Mouse (Mus musculus) frontal cortex, postnatal 36 days (tissue): ENCODE measurements around the gene Tmem41b.
"Not testable (repeated sequence)": the region's sequence is repeated elsewhere in the genome, so short reads cannot be mapped to it uniquely, and the experiment has no call there.

Experiments
- DNase-seq, 2 experiments: peaks; one replicate each; pipeline ENCODE4 v3.0.0; 2022; ENCODE audit warnings: low spot score in 2 of 2

The Tmem41b gene

DNA sequence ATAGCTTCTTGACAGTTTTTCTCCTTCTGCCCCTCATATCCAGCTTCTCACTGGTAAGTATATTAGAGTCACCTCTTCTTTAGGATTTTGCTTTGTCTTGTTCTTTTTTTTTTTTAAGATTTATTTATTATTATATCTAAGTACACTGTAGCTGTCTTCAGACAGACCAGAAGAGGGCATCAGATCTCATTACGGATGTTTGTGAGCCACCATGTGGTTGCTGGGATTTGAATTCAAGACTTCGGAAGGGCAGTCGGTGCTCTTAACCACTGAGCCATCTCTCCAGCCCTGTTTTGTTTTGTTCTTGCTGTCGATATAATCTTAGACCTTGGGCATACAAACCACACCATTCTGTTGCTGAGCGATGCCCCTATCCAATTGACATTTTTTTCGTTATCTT lies at the start of gene Tmem41b:
Tmem41b (minus strand) TSS at position 155 of the 400 bp plus-strand sequence.
- peak in 1 of 2 experiments; percentile 36 for DNase-seq

DNA sequence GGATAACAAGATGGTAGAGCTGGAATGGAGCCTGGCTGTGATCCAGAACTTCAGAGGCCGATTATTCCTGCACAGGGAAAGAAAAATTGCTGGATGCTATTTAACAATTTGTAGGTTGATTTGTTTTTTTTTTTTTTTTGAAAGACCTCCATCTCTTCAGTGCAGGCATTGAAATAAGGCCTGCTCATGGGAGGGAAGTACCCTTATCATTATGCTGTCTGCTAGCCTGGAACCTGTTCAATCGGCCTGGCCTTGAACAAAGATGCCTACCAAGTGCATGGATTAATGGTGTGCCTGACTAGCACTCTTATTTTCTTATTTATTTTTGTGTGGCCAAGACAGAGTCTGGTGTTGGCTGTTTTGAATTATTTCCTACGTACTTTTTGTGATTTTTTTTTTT lies 43.6 kb upstream of the Tmem41b start:
- no peak for DNase-seq

DNA sequence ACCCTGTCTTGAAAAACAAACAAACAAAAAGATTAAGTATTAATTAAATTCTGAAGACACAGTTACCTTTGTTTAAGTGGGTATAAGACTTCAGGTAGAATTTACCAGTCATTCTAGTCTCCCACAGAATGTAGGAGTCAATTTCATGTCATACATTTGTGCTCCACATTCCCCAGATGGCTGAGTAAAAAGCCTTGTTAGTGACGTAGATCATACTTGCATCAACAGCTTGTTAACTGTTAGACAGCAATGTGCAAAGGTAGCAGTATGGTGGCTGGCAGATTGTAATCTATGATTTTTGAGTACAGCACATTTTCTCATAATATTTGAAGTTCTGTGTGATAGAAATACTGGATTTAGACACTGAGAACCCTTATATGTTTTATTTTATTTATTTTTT lies 42.1 kb upstream of the Tmem41b start:
- DNase-seq = no peak

DNA sequence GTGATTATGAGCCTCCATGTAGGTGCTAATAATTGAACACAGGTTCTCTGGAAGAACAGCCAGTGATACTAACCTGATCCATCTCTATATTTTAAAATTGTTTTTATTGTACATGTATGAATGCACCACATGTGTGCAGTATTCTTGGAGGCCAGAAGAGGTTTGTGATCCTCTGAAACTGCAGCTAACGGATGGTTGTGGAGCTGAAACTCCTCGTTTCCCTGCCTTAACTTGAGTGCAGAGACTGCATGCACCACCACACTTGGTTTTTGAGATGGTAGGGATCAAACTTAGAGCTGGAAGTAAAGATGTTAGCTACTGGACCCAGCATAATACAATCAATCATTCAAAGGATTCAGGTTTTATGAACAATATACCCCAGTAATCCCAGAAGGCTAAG lies 39.9 kb upstream of the Tmem41b start:
- DNase-seq = no peak

DNA sequence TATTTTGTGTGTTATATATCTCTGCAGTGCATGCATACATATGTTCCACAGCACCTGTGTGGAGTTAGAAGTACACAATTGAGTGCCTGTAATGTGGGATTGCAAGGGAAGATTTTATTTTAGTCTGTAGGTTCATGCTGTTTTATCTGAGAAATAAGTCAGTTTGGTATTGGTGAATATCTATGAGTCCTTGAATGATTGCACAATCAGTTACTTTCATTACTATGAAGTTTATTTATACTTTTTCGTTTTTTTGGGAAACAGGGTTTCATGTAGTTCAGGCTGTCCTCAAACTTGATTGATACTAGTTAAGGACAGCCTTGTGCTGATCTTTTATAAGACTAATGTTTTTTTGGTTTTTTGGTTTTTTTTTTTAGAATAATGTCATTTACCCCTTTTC lies 36.8 kb upstream of the Tmem41b start:
- DNase-seq = no peak

DNA sequence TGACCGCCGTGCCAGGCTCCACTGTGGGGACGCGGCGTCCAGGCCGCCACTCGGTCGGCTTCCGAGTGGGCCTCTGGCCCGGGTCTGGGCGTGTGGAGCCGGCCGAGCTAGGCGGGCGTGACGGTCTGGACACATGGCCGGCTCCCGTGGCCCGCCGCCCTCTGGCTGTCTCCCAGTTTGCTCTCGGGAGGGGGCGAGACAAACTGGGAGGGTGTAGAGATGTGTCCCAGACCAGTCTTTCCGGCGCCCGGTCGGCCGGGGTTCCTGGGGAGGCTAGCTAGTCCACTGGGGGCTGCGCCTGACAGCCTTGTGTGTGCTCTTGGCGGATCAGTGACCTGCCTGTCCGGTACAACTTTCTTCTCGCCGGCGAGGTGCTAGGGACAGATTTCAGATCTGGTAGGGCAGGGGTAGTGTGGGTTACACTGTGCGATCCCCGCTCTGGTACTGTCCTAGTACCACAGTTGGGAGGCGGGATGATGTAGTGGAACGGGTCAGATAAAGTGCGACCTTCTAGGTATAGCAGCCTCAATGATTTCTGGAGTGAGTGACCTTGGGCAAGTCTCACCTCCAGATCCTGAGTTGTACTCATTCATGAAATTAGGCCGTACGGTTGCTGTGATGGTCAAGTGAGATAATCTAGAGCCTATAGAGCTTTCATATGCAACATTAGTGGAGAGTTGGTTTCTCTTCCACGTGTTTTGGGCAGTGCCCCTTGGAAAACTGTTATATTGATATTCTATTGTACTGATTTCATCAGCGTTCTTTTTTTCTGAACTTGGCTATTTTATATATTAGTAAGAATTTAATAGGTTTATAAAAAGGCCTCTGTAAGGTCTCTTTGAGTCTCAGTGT lies 32.1 kb upstream of the Tmem41b start:
- DNase-seq = peak; percentile 14 to 33

DNA sequence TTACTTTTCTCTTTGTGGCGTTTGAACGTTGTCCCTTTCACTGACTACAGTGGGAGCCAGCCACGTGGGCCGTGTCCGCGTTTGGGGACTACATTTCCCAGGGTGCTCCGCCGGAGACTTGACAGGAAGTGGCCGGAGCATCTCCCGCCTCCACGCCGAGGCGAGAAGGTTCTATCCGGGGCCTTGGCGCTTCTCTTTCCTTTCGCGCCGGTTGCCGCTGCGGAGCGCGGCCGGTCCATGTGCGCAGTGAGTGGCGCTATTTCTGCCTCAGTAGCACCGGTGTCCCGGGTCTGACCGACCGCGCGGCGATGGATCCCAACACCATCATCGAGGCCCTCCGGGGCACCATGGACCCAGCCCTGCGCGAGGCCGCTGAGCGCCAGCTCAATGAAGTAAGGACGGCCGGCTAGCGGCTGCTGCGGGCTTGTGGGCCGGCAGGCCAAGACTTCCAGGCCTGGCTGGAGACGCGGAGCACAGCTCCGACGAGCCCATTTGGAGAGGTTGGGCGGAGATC lies 31.4 kb upstream of the Tmem41b start, which contains the start of gene Ipo7:
Ipo7 (plus strand) TSS at position 158 of the 514 bp plus-strand sequence.
- peak; percentile 92 to 95 for DNase-seq

DNA sequence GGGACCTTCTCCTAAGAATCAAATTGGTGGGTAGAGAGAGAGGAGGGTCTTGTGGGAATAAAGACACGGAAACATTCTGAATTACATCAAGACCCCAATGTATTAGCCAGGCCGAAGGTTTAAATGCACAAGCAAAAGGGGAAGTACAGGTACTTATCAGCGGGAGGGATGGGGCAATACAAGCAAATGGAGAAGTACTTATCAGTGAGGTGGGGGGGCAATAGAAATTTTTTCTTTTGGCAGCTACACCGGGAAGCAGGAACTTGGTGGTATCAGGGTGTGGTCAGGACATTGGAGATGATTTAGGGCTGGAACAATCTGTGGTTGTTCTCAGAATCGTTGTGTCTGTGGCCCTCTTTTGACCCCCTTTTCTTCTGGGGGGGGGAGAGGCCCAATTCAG lies 27.5 kb upstream of the Tmem41b start:
- DNase-seq = no peak

DNA sequence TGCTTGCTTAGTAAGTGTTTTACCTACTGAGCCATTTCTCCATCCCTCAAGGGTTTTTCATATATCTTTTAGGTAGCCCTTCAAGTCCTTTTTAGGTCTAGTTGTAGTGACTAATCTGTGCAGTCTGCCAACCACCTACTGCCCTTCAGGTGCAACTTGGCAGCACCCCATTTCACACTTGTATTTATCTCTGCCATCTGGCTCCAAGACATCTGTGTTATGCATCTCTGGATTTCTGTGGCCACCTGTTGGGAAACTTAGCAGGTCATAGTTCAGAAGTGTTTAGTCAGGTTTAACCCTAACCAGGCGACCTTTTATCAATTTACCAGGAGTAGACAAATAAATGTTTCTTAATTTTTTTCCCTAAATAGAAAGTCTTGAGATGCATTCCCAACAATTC lies 24.7 kb upstream of the Tmem41b start:
- no peak for DNase-seq

DNA sequence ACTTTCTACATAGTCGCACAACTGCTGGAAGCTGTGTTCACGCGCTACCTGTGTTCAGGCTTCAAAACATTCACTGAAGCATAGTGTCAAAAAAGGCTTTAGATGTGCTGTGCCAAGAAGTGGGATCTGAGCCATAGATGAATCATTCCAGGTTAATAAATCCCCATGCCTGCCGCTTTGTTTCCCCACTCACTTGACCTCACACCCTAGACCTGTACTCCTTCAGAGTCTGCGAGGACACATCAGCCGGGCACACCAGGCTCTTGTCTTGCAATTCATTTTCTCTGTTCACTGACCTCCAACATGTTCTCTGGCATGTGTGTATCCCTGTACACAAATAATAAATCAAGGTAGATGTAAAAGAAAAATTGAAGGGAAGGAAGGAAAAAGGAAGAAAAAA lies 22.4 kb upstream of the Tmem41b start:
- no peak for DNase-seq

DNA sequence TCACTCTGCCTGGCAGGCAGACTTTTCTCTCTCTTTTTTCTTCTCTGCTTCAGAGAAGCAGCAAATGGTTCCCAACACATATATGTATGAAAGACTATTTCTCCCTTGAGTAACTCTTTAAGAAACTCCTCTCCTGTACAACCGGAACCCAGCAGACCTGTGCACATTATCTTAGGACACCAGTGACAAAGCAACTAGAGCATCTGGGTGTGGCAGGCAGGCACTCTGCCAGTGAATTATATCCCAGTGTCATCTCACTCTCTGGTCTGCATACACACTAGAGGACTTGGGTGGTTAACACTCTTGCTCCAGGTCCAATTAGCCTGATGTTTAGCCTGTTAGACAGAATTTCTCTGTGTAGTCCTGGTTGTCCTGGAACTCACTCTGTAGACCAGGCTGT lies 21.8 kb upstream of the Tmem41b start:
- DNase-seq = no peak

DNA sequence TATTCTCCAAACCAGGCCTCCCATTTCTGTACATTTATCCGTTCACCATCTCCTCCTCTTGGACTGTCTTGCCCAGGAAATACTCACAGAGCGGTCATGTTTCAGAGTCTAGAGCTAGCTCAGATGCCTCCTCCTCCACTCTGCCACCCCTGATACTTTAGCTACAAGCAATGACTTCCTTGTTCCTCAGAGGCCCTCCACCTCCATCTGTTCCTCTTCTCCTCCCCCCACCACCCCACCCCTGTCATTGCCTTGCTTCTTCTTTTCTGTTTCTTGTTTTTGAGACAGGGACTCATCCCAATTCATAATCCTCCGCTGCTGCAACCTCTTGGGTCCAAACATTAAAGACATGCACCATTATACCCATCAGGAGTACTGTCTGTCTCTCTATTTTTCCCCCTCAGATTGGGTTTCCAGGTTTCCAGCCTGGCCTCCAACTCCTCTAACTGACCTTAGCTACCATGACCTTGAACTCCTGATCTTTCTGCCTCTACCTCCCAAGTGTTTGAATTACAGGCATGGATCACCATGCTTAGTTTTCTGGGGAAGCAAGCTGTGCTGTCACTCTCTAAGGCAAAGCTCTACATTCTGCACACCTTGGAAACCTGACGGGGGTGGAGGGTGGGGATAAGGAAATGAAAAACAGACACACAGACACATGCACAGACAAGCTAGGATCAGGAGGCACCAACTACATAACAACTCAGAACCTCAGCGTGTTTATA lies 19.9 kb upstream of the Tmem41b start:
- DNase-seq = no peak

DNA sequence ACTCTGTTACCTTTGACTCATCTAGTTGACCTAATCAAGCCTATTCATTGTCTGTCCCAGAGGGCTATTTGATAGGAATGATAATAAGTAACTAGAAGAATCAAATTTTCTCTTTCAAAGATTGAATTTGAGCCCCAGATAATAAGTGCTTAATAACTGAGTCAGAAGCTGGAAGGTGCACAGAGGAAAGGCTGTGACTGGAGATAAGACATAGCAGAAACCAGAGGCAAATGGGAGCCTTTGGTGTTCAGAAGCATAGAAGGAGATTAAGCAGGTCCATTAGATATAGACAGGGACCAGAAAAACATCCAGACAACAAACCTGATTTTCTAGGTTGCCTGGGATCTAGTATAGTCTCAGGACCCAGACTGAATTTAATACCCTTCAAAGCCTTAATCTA lies 19.2 kb upstream of the Tmem41b start:
- DNase-seq = no peak

DNA sequence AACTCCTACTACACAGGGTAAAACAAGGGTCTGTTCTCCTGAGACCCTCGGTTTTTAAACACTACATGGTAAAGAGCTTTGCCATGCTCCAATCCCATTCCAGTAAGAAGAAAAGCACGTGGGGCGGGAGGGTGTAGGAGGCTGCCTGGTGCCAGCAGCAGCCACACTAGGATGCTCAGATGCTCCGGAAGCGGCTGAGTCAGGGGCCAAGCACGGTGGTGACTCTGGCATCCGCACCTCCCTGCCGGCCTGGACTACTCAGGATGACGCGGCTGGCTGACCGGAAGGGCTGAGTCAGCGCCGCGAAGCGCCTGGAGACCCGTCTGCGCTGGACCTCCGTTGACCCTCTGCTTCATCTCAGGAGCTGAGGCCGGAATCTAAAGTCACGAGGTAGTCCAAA lies 16.2 kb upstream of the Tmem41b start:
- peak; percentile 24 to 26 for DNase-seq

DNA sequence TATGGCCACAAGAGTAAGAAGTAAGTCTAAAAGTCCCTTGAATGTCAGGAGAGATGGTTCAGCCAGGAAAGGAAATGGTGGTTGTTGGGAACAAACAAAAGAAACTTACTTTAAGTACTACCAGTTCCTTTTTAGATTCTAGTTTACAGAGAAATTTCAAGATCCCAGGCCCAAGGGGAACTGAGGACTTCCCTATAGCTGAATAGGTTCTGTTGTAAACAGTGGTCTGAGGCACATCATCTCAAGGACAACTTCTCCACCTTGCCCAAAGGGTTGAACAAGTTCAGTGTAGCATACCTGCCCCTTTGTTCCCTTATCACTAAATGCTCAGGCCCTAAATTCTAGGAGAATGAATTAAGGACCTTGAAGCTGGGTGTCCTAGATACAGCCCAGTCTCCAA lies 15.4 kb upstream of the Tmem41b start:
- DNase-seq = no peak

DNA sequence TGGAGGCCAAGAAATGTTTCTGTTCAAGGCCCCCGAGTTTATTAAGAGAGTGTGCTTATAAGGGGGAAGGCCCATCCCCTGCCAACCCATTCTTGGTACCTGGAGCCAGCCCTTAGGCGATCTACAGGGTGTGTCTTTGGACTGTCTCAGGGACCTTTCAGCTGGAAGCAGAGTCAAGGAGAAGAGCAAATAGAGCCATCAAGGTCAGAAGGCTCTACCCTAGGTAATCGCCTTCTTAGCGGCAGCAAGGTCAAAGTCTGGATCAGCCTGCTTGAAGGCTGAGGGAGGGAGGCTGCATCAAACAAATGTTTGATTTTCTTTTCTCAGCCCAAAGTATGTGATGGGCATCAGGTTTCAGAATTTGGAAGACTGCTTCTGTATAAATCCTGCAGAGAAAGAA lies 11.7 kb upstream of the Tmem41b start:
- DNase-seq = no peak

DNA sequence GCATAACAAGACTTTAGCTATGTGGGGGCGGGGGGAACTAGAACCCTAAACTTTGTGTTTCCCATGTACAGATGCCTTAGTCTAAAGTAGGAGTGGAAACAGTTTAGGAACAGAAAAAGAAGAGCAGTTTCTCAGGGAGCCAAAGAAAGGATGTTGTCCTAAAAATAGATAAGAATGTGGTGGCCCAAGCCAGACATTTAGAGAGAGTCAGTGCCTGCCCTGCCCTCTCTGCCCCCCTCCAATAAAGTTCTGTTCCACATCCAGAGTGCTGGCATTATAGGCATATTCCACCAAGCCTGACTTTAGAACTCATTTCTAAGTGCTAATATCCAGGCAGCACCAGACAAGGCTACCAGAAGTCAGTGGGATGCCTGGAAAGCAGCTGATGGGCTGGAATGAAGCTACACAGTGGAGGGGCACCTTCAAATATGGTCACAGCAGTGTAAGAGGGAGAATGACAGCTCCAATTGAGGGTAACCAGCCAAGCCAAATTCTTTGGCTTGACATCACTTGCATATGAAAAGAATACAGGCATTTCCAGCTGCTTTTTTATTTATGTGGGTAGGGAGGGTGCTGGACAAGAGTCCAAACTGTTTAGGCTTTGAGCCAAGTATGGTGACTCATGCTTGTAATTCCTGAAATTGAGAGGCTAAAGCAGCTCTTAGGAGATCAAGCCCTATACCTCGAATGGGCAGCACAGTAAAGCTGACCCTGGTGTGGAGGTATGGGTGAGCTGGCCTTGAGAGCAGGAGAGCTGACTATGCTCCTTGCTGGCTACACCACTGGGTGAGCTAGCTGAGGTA lies 6.6 kb upstream of the Tmem41b start:
- no peak for DNase-seq

DNA sequence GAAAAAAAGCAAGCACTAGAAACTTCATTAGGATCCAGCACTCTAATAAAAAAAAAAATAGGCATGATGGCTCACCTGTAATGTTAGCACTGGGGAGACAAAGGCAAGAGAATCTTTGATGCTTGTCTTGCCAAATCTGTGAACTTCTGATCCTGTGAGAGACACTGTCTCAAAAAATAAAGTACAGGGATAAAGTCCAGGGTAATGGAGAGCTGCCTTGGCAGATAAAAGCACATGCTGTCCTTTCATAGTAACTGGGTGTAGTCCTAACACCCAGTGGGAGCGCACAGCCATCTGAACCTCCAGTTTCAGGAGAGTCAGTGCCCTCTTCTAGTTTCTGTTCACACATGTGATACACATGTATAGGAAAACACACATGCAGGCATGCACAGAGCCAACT lies 4.6 kb upstream of the Tmem41b start:
- no peak for DNase-seq

DNA sequence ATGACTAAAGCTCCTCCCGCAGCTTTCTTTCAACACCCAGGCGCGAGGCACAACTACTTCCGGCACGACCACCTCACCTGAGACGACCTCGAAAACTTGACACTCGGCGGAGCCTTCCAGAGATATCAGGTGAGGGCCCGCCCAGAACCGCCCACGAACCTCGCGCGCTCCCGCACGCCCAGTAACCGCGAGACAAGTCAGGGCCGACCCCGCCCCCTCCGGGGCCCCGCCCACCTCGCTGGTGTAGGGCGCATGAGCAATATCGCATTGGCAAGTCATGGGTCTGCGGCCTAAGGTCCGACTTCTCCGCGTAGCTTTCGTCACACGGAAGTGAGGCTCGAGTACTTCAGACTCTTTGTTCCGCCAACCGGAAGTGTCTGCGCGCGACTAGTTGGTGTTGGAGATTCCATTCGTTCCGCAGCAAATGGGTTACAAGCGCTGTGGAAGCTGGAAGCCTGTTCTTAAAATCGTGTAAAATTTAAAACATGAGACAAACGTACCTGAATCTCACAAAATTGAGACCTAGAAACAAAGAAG lies 528 bp downstream of the Tmem41b start:
- peak; percentile 98 to 99 for DNase-seq

DNA sequence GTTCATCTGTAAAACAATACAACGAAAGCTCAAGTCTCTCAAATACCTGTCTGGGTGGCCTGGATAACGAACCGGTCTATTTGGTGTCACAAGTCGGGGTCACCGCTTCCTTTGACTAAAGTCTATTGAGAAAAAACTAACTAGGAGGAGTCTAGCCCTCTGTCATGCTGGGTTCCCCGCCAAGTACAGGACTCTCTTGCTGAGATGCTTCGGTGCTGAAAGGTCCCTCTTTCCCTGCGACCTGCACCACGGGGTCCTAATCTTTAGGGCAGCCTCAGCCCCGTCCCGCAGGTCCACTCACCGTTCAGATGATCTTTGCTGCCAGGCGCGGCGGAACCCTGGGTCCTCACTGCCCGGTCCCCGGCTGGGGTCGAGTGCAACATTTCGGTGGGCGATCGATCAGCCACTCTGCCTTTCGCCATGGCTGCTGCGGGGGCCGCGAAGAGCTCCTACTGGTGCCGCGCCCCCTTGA lies 1.0 kb downstream of the Tmem41b start:
- no peak for DNase-seq

DNA sequence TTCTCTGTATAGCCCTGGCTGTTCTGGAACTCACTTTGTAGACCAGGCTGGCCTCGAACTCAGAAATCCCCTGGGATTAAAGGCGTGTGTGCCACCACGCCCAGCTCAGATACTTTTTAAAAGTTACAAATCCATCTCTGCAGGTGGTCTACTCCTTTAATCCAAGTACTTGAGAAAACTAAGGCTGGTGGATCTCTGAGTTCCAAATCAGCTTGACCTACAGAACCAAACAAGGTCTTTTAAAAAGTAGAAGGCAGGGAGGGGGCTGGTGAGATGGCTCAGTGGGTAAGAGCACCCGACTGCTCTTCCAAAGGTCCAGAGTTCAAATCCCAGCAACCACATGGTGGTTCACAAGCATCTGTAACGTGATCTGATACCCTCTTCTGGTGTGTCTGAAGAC lies 2.1 kb downstream of the Tmem41b start:
- not testable (repeated sequence) for DNase-seq

DNA sequence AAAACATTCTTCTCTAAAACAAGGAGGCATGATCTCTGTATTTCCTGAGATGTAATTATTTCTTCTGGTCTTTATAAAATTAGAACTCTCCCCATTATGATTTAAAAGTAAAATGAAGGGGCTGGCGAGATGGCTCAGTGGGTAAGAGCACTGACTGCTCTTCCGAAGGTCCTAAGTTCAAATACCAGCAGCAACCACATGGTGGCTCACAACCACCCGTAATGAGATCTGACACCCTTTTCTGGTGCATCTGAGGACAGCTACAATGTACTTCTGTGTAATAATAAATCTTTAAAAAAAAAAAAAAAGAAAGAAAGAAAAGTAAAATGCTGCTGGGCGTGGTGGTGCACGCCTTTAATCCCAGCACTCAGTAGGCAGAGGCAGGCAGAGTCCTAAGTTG lies 9.6 kb downstream of the Tmem41b start:
- not testable (repeated sequence) for DNase-seq
